Mouse (Mus musculus) embryo, embryonic 10 days (tissue): Measurements from ENCODE around the gene Stxbp3.
"Not testable (repeated sequence)": the region's sequence is repeated elsewhere in the genome, so short reads cannot be mapped to it uniquely, and the experiment has no call there.

ENCODE experiments used
- DNase-seq: peaks from one replicate; pipeline ENCODE4 v3.0.0-alpha.2; 2015; ENCODE audit warnings: low spot score

The Stxbp3 gene

DNA sequence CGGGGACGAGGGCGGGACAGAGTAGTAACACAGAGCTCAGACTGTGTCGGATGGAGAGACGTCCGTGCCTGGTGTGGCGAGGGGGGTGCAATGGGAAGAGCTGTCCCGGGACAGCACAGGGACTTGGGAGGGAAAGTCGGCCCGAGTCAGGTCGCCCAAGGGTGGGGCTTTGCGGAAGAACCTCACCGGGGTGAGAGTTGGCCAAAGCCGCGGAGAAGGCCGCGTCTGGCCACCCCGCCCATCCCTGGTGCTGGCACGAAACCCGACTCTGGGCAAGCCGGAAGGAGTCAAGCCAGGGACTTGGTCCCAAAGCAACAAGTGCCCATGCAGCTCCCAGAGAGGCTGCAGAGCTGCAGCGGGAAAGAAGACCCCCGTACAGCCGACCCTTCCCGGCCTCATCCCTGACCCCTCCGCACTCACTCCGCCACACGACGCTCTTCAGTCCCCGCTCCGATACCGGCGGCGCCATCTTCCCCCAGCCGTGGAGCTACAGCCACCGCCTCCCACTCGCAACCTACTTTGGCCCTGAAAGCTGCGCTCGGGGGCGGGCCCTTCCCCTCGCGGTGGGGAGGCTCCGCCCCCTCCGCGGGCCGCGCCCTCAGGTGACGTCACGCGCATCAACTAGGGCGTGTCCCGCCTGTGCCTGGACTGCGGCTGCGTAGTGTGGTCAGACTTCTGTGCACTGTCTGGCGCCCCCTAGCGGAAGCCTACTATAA lies at the start of gene Stxbp3:
Gene Stxbp3, minus strand, starts transcription at position 527 of the 716 bp plus-strand sequence.
- DNase-seq = peak; percentile 98

DNA sequence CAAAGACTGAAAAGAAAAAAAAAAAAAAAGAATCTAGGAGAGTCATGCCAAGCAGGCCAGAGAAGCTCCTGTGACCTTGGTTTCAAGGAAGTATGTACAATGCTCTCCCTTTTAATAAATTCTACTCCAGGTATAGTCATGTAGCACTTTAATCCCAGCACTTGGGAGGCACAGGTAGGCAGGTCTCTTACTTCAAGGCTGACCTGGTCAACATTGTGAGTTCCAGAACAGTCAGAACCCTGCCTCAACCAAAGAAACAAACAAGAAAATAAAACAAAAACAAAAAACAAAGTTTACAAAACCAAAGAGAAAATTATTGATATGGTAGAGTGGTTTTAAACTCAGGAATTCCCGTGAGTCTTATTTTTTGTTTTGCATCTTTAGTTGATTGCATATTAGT lies 49.6 kb upstream of the Stxbp3 start, which contains the start of gene Fndc7:
Gene Fndc7, minus strand, starts transcription at position 101 of the 400 bp plus-strand sequence.
- no peak for DNase-seq

DNA sequence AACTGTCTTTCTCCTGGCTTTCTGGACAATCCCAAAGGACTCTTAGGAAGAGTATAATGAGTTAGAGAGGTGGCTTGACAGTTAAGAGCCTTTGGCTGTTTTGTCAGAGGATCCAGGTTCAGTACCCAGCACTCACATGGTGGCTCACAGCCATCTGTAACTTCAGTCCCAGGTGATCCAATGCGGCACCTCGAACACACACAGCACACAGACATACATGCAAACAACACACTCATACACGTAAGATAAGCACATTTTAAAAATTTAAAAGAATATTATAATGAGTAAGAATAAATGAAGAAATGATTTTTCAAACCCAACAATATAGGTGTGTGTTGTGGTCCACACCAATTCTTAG lies 47.3 kb upstream of the Stxbp3 start:
- no peak for DNase-seq

DNA sequence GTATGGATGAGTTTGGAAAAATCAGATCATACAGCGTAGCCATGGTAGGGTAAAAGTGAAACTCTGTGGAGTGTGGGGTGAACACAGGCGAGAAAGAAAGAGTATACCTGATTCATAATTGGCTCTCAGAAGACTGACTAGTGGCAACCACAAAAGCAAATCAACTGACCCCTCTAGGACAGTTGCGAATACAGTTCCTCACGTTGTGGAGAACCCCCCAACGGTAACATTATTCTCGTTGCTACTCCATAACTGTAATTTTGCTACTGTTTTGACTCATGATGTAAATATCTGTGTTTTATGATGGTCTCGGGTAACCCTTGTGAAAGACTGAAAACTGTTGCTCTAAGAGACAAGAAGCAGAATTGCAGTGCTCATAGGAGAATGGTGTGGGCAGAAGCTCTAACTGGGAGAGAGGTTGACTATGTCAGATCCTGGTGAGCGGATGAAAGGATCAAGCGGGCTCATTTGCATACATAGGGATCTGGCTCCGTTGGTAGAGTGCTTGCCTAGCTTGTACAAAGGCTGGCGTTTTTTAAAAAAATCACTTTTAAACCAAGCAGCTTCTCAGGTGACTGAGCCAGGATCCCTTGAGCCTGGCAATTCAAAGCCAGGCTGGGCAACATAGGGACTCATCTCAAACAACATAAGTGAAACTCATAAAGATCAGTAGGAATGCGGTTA lies 46.8 kb upstream of the Stxbp3 start:
- DNase-seq = no peak

DNA sequence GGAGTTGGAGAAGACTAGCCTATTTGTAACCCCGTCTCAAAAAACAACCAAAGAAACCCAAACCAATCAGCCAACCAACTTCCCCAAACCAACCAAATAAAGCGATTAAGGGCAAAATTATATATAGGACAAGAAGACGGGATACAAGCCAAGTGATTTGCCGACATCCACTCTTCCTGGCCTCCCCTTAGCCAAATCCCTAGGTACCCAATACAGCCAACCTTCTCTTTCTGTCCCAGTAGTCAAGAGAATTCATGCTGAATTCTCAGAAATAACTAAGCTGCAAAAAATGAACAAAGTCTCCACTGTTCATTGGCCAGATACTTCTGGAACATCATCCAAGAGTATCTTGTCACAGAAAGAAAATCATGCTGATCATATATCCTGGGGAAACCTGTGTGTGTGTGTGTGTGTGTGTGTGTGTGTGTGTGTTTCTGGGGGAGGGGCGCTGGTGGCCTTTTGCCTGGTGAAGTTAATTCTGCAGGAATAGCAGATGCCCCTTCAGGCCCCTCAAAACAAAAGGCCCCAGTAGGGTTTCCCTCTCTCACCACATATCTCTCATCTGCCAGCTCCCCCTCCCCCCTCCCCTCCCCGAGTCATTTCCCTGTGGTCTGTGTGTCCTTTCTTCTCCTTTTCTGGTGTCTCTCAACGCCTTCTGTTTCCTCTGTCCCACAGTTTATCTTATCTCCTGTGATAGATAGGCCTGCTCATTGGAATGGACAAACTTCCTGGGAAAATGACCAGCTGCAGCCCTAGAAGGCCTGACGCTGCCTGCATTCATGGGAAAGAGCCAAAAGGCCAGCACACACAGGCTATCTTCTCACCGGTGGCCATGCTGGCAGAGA lies 45.6 kb upstream of the Stxbp3 start:
- DNase-seq = peak; percentile 60

DNA sequence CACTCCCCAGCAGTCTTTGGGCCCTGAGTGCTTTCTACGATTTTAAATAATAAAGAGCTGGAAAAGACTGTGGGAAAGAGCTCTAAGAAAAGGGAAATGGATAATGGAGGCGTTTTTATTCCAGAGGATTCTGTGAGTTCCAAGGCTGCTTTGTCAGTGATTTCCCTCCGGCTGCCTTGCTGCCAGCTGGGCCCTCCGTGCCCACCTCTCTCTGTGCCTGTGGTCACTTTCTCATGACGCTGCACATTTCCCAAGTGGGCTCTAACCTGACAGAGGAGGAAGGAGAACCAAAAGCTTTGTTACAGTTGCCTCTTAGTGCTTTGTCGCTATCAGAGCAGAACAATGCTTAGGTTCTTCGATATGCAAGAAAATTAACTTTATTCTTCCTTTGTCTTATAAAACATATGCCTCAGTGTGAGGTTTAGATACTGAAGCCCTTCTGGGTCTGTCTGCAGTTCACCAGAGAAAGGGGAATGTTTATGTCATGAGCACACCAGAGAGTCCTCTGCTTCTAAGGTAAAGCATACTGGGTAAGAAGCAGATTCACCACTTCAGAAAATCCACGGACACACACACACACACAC lies 44.5 kb upstream of the Stxbp3 start:
- DNase-seq = no peak

DNA sequence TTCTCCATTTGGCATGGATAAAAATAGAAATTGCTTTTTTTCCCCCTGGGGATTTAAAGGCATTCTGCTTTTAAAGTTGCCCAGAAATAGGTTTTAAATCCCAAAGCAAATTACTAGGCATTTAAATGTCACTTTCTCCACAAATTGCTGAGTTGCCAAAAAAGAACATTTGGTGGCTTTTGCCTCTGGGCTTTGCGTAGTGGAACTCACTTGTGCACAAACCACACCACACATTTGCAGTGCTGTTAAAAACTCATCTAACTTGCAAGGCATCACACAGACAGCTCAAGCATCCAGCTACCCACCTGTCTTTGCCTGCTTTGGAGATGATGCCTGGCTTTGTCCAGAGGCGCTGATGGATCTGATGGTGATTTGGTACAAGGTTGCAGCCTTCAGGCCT lies 42.7 kb upstream of the Stxbp3 start:
- DNase-seq = no peak

DNA sequence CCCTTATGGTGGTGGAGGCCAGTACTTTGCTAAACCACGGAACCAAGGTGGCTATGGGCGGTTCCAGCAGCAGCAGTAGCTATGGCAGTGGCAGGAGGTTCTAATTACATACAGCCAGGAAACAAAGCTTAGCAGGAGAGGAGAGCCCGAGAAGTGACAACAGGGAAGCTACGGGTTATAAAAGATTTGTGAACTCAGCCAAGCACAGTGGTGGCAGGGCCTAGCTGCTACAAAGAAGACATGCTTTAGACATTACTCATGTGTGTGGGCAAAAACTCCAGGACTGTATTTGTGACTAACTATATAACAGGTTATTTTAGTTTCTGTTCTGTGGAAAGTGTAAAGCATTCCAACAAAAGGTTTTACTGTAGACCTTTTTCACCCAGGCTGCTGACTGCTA lies 41.5 kb upstream of the Stxbp3 start:
- DNase-seq = not testable (repeated sequence)

DNA sequence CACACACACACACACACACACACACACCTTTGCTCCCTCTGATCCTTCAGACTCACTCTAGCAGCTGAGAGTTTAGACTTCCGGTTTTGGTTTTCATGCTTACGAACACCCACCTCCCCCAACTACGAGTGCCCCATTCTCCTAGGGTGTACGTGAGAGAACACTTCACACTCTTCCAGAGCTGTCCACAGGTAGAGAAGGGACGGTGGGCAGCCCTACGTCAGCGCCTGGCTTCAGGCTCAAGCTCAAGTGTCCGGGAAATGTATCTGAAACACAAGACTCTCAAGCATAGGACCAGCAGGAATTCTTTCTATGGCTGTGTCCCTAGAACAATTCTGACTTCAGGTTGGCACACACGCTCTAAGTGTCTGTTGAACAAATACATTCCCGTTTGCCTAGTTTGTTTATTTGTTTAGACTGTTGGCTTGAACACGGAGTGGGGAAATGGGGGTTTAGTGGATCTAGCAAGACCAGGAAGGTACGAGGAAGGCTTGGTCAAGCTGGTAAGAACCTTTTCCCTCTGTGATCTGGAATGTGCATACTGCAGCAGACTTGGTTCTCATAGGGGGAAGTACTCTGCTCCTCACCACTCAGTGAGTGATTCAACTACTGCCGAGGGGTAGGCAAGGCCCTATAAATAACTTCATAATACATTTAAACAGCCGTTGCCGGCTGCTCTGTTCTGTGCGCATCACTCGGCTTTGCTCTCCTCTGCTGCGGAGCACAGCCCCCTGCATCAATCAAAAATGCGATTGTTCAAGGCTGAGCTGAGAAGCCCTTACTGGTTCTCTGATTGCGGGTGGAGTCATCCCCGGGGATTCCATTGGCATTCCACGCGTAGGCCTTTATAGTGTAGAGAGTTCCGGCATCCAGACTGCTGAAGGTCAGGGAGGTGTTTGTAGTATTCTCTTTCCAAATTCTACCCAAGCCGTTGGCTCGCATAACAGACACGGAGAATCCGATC lies 40.5 kb upstream of the Stxbp3 start:
- DNase-seq = peak; percentile 38

DNA sequence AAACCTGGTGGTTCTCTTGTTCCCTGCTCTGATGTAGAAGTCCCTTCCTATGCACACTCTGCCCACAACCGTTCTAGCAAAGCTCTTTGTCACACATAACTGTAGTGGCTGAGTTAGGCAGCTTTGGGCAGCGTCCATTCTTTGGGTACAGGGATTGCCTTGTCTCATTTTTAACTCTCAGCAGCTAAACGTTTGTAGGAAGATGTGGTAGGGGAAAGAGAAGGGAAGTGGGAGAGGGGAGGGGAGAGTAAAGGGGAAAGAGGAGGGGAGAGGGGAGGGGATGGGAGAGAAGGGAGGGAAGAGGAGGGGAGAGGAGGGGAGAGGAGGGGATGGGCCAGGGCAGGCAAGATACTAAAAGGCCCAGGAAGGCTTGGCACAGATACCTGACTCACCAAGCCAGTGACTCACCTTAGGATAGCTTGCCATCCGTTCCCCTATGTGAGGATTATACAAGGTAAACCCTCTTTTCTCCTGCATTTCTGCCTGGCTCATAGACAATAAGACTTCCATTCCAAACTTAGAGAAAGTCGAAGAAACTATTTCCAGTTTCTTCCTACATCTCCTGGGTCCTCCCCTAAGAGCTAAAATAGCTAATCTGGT lies 39.6 kb upstream of the Stxbp3 start:
- DNase-seq = no peak

DNA sequence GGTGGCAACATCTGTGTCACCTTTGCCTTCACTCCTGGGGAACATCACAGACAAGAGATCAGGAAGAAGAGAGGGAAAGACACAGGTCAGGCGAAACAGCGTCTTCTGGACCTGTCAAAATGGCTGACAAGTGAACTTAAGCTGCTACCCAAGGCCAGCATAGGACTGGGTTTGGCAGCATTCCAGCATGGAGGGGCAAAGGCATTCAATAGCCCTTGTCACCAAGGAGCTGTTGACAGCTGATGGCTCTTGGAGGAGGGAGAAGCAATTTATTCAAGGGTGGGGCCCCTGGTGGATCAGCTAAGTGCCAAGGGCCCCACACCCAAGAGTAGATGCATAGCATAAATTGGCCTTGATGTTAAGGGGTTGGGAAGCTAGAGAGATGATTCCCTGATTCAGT lies 38.8 kb upstream of the Stxbp3 start:
- no peak for DNase-seq

DNA sequence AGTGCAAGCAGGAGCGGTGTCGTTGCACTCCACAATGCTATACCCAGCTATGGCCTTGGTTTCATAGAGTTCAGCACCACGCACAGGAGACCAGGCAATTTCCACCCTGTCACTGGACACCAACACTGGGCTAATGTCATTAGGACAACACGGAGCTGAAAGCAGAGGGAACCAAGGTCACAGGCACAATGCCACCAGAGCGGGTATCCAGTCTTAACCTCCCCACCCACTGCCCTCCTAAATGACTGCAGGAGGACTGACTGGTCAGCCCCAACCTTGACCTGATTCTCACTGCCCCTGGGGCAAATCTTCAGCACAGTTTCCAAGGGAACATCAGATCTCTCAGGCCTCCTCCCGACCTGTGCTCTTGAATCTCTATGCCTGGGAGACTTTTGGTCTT lies 30.3 kb upstream of the Stxbp3 start:
- DNase-seq = no peak

DNA sequence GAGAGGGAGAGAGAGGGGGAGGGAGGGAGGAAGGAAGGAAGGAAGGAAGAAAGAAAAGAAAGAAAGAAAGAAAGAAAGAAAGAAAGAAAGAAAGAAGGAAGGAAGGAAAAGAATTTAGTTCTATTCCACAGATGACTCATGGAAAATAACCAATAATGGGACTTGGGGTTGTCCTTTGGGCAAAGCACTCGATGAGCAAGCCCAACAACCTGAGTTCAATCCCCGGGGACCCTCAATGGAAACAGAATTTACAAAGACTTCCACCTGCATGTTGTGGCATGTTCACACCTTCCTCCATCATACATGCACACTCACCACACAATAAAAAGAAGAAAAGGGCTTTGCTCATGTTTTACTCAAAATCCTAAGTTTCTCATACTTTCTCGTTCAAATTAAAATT lies 27.1 kb upstream of the Stxbp3 start:
- no peak for DNase-seq

DNA sequence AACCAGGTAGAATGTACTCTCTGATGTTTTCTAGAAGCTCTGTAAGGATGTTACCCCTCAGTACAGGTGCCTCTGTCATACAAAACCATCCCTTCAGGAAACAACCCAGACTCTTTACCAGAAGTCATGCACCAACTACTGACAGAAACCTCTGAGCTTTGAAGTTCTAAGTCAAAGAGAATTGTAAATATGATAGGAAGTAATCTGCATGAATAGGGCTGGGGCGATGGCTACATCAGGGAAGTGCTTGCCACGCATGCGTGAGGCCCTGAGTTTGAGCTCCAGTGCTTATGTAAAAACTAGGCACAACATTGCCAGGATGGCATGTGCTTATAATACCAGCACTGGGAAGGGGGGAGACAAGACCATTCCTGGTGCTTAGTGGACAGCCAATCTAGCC lies 25.4 kb upstream of the Stxbp3 start:
- DNase-seq = no peak

DNA sequence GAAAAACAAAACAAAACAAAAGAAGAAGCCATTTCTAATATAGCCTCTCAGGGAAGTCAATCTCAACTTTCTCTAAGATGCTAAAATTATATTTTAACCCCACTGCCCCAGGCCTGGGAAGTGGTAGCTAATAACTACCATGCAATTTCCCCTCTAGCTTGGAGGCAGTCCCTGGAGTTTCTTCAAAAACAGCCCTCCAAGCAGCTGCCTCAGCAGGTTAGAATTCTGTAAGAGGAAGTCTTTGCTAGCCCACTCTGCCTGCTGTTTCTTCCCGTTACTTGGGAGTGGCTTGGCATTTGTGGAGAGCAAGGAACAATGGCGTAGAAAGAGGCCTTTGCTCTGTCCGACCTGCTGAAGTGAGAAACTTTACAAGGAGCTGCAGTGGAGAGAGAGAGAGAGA lies 24.8 kb upstream of the Stxbp3 start:
- DNase-seq = no peak

DNA sequence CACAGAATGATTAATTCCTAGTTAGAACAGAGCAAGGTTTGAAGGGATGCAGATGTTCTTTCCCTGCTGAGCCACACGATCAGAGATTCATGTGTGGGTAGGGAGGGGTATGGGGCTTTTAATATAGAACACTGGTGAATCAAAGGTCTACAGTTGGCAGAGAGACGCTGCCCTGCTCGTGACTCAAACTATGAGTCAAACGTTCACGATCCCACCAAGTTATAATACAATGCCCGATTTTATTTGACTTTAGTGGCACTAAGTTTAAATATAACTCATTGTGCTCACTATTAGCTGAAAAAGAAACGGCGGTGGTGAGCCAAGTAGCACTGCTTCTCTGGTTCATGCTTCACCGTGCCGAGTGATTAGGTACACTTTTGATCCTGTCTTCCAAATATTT lies 22.8 kb upstream of the Stxbp3 start:
- no peak for DNase-seq

DNA sequence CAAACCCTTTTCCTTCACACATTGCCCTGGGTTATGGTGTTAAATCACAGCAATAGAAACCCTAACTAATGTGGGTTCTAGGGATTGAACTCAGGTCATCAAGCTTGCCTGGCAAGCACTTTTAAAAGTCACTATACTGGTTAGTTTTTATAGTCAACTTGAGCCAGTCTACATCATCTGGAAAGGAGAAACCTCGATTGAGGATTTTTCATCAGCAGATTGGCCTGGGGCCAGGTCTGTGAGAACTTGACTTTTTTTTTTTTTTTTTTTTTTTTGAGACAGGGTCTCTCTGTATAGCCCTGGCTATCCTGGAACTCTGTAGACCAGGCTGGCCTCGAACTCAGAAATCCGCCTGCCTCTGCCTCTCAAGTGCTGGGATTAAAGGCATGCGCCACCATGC lies 22.0 kb upstream of the Stxbp3 start:
- DNase-seq = not testable (repeated sequence)

DNA sequence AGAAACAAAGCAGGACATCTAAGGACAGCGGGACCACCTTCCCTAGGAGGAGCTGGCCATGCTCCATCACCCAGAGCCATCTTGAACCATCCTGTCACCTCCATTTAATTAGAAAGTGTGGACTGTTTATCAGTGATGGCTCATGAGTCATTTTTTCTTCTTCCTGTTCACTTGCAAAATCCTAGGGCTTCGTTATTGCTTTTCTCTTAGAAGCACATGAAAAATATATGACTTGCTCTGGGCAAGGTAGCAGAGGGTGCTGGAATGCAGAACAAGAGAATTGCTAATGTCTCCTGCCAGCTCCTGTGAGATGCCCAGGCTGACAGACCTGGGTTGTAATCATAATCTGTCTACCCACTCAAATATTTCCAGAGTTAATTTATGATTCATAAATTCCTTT lies 20.5 kb upstream of the Stxbp3 start:
- DNase-seq = no peak

DNA sequence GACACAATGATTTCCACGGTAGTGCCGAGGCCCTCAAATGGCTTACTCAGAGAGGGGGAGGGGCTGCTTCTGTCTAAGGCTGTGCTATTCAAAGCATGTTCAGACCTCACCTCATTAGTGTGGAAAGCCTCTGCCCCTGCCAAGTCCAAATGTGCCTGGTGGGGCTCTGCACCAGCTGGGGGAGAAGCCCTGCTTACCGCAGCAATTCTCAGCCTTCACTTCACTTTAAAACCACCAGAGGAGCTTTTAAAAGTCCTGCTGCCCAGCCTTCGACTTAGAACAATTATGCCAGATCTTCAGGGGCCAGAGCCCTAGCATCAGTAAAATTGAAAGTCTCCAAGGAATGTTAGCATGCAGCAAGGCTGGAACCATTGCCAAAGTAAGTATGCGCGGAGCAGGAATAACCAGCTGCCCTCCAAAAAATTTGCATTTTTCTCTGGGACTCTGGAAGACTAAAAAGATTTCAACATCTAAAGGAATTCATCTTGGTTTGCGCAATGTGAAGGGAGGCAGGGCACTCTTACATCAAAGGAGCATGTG lies 18.0 kb upstream of the Stxbp3 start:
- DNase-seq = peak; percentile 59

DNA sequence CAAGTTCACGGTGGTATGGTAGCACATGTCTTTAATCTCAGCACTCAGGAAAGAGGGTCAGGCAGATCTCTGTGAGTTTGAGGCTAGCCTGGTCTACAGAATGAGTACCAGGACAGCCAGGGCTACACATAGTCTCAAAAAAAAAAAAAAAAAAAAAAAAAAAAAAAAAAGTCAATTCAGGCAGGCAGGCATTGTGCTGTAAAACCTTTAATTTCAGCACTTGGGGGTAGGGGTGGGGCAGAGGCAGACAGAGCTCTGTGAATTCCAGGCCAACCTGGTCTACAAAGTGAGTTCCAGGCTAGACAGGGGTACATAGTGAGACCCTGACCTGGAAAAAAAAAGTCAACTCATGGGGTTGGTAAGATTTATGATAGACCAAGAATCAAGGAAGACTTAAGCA lies 17.4 kb upstream of the Stxbp3 start:
- no peak for DNase-seq

DNA sequence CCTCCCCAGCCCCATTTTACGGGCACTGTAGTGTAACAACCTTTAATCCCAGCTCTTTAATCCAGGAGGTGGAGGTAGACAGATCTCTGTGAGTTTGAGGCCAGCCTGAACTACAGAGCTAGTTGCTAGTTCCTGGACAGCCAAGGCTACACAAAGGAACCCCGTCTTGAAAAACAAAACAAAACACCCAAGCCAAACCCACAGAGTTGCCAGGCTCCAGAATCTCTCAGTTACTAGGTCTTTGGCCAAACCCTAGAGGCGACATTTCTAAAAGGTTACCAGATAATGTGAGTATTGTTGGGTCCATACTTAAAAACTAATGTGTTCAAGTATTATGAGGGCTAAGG lies 16.8 kb upstream of the Stxbp3 start:
- no peak for DNase-seq
